Mouse (Mus musculus): ENCODE measurements at regions not wholly inside any gene's neighbourhood (a gene's known extent, or its start where the extent isn't known, plus 50 kb on each side); places are given as distances from the start of the nearest gene placed in this dataset.

- TF ChIP-seq POLR2A (IDR thresholded peaks at IDR 0.05; ENCODE audit: control insufficient read depth, low read depth, low read length) (no peak), CTCF (IDR thresholded peaks at IDR 0.05; ENCODE audit: control insufficient read depth, insufficient read depth, insufficient replicate concordance, low read depth, low read length) (no peak)
Observed at GRCm38 (mm10) chr15:51390383-51390782, 2494.3 kb upstream of the Gm7489 start.

Measured in testis, adult 2 months (tissue).